Mouse (Mus musculus): Measurements from ENCODE around the gene Trpv3.

The Trpv3 gene

DNA sequence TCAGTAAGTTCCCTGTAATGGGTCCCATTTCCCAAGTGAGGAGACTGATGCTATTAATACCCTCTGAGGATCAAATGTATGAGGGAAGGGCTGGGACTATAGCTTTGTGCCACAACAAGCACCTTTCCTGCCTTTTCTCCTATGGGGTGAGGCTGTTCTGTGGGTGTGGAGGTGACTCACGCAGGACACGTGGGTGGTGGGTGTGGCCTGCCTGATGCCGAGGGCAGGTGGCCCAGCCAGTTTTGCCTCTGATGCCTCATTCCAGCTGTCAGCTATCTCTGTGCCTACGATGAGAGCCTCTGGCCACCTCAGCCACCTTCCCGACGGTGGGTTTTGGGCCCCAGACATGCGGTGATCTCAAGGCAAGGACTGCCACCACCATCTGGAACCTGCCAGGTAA is at the start of gene Trpv3:
TSS of gene Trpv3 (plus strand) at position 122 of the 400 bp plus-strand sequence.
- no peak for DNase-seq (ENCODE audit: low spot score in 2 of 2)

DNA sequence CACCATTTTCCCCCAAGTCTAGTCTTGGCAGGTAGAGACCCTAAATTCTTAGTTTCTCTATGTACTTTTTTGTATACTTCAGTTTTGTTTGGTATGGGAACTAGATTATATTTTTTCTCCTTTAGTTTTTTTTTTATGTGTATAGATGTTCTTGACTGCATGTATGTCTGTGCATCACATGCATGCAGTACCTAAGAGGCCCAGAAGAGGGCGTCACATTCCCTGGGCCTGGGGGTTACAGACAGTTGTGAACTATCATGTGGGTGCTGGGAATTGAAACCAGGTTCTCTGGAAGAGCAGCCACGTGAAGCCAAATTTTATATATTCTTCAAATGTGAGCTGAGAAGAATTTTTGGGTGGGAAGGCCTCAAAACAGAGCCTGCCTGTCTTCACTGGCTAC is 47.5 kb upstream of the Trpv3 start:
- DNase-seq (ENCODE audit: low spot score in 2 of 2), result no peak

DNA sequence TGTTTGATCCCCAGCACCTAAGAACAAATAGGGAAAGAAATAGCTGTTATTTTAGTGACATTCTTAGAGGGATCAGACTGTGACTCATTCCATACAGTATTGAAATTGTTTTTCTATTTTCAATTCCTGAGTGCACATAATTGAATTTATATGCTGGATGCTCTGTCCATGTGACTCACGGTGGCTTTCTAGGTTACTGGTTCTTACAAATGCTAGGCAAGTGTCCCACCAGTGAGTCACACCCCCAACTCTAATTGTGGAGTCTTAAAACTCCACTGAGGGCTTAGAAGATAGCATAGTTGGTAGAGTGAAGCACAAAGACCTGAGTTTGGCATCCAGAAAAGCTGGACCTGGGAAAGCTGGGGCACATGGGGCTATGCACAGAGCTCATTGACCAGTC is 46.5 kb upstream of the Trpv3 start:
- DNase-seq (ENCODE audit: low spot score in 2 of 2), result no peak

DNA sequence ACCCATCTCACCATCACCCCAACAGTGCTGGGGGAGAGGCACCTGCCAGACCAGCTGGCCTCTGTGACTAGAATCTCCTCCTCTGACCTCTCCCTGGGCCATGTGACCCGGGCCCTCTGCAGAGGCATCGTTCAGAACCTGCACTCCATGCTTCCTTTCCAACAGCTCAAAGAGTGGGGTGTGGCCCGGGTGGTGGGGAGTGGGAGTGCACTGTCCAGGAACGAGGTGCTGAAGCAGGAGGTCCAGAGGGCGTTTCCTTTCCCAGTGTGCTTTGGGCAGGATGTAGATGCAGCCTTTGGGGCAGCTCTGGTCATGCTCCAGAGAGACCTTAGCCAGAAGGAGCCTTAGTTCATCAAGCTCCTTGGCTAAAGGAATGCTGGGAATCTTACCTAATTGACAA is 44.3 kb upstream of the Trpv3 start:
- DNase-seq (ENCODE audit: low spot score in 2 of 2), result no peak

DNA sequence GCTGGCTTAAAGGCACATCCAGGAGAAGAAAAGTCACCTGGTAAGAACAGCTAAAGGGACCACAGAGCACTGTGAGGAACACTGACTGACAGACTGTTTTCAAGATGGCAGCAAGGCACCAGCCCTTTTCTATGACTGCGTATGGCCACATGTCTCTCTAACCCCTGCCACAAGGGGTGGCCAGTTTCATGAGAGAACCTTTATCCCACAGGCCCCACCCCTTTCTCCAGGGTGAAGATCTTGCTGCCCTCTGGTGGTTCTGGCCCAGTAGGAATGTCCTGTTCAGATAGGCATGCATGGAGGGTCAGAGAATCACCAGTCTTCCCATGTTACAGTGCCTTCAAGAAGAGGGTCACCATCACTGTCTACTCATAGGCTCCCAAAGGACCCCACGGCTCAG is 43.2 kb upstream of the Trpv3 start:
- no peak for DNase-seq (ENCODE audit: low spot score in 2 of 2)

DNA sequence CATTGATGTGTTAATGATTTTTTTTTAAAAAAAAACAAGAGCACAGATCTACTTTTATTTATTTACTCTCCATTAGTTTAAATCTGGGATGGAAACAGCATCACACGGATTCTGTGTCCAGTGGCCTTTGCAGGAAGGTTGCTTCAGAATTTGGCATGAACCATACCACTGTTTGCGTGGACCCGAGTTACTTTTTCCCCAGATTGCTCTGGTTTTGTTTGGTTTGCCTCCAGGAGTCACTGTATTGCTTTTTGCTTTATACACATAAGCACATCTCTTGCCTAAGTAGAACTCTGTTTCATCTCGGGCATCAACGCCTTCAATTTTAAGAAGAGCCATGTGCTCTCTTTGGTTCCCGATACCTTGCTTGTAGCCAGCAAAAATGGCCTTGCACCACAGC is 41.3 kb upstream of the Trpv3 start:
- no peak for DNase-seq (ENCODE audit: low spot score in 2 of 2)

DNA sequence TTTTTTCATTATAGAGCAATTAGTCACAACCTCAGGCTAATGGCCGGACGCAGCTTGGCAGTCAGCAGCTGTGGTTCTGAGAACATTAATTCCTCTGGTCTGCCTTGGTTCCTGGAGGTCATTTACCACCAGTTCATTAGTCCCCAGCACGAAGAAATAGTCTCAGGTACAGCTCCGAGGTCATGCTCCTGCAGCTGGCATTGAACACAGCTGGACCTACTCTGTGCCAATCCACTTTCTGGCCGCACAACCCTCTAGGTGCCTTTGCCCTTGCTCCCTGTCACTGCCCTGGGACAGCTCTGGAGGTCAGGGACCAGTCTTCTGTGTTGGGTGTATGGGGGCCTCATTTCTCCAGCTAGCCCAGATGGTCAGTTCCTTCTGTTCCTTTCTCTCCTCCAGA is 38.3 kb upstream of the Trpv3 start:
- DNase-seq (ENCODE audit: low spot score in 2 of 2), result no peak

DNA sequence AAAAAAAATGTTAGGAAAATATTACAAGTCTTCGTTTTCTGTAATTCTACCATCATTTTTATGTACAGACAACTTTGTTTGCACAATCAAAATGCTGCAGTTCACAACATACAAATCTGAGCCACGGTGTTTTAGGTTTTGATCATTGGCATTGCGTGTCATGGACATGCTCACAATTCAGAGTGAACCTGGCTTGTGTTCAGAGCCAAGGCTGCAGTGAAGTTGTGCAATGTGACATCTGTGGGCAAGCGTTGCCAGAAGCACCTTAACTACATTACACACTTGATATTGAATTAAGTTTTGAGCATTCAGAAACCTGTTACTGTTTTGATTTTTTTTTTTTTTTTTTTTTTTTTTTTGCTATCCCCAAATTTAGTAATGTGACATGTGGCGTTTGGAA is 37.1 kb upstream of the Trpv3 start:
- DNase-seq (ENCODE audit: low spot score in 2 of 2), result no peak

DNA sequence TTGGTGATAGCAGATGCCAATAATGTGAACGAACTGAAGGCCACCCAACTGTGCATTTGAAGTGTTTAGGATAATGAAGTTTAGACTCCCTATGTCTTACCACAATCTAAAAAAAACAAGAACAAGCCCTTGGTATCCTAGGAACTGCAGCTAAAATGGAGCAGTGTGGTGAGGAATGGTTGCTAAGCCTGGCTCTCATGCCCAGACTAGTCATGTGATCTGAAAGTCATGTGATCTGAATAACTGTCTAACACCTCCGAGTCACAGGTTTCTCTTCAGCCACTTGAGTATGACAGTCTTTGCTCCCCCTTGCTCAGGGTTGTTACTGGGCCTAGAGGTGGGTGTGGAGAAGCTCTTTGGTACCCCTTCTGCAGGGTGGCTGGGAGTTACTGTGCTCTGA is 34.7 kb upstream of the Trpv3 start:
- no peak for DNase-seq (ENCODE audit: low spot score in 2 of 2)

DNA sequence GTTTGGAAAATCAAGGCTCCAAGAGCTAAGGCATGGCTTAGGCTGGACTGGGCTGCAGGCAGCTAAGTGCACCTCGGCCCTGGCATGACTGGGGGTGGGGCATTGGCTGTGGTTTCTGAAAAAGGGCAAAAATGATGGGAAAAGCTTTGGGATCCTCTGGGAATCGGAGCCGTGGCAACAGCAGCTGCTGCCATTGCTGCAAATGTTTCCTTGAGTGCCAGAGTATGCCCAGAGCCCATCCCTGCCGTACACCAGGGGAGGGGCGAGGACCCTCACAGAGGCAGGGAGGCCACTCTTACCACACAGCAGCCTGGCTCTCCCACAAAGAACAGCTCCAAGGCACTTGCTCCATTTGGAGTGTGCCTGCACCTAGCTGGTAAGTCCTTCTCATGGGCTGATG is 33.2 kb upstream of the Trpv3 start, which contains the start of gene Trpv1:
TSS of gene Trpv1 (plus strand) at position 301 of the 400 bp plus-strand sequence.
- no peak for DNase-seq (ENCODE audit: low spot score in 2 of 2)

DNA sequence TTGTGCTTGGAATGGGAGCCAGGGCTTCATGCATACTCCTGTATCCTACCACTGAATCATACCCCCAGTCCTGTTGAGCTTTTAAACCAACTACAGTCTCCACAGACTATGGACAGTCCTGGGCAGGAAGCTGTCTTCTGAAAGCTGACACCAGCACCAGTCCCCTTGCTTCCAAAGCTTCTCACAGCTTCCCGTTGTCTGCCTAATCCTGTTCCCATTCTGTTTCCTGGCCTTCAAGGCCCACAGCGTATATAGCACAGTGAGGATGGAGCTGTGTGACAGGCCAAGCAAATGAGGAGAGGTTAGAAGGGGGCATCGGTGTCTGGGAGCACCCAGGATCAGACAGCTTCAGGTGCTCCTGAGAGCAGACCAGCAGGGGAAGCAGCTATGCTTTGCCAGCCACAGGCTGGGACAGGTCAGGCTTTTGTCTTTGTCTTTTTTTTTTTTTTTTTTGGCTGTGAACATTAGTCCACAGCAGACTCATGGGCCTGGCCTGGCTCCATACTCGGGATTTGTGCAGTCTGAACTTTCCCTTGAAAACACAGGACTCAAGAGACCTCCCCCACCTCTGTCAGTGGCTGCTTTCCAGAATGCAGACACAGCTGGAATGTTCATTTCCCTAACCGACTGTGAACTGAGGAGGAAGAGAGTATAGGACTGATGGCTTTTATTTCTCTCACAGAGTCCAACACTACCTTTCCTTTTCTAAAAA is 31.0 kb upstream of the Trpv3 start:
- DNase-seq (ENCODE audit: low spot score in 2 of 2), result no peak

DNA sequence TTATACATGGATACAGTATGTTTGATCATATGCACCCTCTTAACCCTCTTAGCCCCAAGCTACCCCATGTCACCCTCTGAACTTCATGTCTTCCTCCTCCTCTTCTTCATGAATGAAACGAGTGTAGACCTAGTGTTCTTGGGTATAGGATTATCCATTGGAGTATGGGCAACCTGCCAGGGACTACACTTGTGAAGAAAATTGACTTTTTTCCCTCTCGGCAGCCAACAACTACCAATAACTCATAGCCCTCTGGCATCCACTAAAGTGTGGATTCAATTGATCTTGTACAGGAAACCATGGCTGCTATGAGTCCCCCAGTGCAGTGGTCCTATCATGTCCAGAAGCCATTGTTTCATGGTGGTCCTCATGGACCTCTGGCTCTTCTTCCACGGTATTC is 30.5 kb upstream of the Trpv3 start:
- DNase-seq (ENCODE audit: low spot score in 2 of 2), result no peak

DNA sequence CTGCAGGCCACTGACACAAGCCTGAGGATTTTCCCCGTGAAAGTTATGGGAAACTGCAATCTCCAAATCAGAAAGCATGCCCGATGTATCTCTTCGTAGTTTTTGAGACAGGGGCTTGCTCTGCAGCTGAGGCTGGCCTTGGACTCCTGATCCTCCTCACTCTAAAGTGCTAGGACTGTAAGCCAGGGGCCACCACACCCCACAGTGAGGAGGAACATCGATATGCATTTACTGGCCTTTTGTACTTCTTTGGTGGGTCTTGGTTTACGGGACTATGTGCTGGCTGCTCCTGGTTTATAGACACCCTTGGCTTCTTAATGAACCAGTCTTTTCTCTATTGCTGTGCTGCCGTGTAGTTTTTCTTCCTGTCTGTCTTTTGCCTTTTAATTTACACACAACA is 25.0 kb upstream of the Trpv3 start:
- no peak for DNase-seq (ENCODE audit: low spot score in 2 of 2)

DNA sequence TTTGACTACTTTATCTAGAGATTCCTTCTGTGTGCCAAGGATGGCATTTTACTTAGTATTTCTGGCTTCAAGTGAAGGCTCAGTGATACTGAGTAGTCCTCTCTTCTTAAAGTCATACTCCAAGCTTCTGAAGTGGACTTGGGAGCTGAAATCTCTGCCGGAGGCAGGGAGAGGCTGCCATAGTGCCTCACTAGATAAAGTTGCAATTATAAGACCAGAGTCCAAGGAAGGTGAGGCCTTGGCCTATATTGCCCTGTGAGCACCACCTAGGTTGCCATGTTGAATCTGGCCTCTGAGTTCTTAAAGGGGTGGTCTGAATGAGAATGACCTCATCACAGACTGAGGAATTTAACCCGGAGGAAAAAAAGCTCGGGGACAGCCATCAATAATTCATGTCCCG is 24.4 kb upstream of the Trpv3 start:
- DNase-seq (ENCODE audit: low spot score in 2 of 2), result no peak

DNA sequence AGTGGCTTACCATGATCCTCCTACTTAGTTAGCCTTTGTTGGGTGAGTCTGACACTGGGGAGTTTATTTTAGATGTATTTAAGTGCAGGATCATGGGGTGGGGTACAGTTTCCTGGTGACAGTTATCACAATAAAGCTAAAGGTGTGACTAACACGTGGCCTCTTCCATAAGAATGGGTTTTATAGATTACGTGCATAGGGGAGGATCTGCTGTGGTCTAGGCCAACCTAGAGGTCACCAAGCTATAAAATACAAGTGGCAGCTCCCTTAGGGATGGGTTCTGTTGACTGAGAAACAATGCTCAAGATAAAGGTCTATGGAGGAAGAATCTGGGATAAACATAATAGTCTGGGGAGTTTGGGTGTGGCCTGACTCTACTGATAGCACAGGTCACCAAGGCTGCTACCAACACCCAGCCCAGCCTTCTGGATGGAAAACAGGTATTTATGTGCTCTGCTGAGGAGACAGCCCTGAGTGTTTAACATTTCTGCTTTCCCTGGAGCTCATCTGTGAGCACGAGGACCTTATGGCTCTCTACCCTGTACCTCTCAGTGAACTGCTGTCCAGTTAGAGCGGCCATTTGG is 9.7 kb upstream of the Trpv3 start:
- DNase-seq (ENCODE audit: low spot score in 2 of 2), result no peak

DNA sequence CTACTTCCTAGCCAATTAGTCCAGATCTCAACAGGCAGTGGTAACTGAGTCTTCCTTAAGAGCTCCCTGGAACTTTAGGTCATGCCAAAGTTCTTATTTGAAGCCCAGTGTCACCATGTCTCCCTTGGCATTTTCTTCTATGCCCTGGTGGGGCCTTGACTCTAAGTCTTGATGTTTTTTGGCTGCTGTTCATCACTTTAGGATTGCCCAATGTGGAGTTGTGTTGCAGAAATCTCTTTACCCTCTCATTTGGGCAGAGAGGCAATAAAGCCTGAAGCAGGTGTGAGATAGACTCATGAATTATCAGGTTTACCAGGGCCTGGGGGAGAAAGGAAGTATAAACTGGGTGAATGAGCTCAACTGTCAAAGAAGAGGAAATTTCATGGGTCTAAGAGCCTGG is 8.5 kb upstream of the Trpv3 start:
- DNase-seq (ENCODE audit: low spot score in 2 of 2), result no peak

DNA sequence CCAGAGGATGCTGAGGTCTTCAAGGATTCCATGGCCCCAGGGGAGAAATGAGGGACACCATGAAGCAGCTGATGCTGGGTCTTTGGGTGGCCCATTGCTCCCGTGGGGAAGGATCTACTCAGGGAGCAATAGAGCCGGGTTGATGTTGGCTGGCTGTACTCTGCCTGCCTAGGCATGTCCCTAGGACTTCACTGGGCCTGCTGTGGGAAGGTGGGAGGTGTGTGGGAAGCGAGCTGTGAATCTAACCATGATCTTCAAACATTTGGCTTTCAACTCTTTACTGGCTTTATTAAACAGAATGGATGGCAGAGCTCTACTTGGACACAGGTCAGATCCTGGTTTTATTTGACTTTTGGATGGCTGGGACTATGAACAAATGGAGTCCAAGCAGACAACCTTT is 6.7 kb upstream of the Trpv3 start:
- DNase-seq (ENCODE audit: low spot score in 2 of 2), result no peak

DNA sequence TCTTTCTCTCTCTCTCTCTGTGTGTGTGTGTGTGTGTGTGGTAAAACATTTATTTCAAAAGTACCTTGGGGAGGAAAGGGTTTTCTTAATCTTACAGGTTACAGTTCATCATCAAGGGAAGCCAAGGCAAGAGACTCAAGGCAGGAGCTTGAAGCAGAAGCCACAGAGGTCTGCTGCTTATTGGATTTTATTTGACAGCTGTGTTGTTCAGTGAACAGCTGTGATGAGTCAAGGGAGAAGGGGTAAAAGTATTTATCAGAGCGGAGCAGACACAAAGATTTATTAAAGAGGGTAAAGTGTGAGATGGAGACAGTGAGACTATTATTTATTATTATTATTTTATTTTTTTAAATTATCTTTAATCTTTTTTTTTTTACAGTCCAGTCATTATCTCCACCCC is 5.8 kb upstream of the Trpv3 start:
- no peak for DNase-seq (ENCODE audit: low spot score in 2 of 2)

DNA sequence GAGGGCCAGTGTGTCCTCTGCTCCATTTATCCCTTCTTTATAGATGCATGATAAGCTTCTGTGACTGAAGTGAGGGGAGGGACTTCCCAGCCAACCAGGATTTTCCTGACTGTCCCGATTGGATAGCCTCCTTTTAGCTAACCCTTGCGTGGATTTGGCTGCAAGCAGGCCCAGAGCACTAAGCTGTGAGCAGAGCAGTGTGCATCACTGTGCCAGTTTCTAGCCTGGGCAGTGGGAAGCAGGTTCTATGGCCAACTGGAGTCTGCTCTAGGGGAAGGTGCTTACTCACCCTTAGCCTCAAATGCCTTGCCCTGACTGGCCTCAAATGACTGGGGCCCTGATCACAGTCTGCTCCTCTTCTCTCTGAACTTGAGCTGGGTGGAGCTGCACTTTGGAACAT is 7.6 kb downstream of the Trpv3 start:
- DNase-seq (ENCODE audit: low spot score in 2 of 2), result no peak

DNA sequence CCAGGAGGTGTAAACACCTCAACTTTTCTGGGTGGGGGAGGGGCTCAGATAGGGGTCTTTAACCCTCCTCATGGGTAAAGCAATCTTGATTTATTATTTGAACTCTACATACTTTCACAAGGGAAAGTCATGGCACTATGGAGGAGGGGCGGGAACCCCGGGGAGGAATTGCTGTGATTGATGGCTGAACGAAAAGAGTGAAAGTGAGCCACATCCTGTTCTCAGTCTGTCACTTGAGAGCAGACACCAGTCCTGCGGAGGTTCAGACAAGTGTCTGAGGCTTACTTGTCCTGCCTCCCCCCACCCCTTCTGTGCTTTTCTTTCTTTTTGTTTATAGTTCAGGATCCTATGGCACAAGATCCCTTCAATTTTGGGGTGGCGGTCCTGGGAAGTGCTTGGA is 13.5 kb downstream of the Trpv3 start:
- no peak for DNase-seq (ENCODE audit: low spot score in 2 of 2)

DNA sequence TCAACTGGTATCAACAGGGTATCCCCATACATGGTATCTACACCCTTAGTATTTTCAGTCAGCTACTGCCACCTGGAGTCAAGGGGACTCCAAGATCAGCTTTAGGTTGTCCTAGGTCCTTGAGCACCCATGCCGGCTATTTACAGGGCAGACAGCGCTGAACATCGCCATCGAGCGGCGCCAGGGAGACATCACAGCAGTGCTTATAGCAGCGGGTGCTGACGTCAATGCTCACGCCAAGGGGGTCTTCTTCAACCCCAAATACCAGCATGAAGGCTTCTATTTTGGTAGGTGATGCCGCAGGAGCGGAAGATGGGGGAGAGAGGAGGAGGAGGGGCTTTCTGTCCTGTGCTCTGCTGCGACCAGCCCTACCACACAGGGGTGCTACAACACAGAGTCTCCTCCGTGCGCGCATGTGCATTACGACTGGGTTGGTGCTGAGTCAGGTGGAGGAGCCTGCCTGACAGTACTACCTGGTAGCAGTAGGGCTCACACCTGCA is 14.4 kb downstream of the Trpv3 start:
- no peak for DNase-seq (ENCODE audit: low spot score in 2 of 2)

DNA sequence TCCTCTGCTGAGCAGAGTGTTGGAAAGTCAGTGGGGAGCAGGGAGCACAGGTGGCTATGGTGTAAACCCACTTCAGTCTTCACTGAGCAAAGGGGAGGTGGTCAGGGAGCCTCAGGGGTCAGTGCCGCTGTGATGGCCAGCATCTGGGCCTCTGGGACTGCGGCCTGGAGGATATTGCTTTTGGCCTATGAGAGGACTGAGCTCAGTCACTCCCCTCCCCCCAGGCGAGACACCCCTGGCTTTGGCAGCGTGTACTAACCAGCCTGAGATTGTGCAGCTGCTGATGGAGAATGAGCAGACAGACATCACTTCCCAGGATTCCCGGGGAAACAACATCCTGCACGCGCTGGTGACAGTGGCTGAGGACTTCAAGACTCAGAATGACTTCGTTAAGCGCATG is 16.2 kb downstream of the Trpv3 start:
- no peak for DNase-seq (ENCODE audit: low spot score in 2 of 2)

DNA sequence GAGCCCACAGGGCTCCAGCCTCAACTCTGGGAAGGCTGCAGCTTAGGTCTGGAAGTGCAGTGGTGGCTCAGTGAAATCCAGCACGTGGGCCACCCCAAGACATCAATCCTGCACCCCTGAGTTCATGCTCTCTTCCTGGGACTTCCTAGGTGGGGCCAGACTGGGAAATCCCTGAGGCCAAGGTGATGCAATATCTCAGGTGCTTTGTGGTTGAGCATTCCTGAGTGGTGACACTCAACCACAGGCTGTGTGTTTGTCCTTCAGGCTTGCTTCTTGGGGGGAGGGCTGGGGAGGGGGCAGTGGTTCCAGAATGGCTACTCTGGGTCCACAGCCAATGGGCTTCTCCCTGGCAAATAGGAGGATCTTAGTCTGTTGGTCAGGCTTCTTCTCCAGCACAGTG is 16.7 kb downstream of the Trpv3 start:
- DNase-seq (ENCODE audit: low spot score in 2 of 2), result no peak

DNA sequence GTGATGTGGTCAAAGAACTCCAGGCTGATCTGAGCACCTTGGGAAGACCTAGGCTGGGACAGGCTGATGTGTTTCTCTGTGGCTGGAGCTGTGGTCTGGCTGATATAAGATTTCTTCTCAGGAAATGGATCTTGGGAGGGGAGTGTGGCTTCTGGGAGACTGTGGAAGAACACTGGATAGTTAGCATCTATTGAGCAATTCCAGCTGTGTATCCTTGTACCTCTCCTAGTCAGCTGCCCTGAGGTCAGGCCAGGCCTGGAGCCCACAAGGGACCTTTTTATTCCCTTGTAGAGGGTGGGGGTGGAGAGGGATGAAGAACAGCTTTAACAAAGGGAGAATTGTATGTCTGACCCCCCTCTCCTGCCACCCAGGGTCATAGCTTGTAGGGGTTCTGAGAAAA is 17.2 kb downstream of the Trpv3 start:
- DNase-seq (ENCODE audit: low spot score in 2 of 2), result no peak
